1 mouse cellular context compared by ENCODE assay signal in genomic region chr10:81604019-81604967, GRCm38 (mm10).
TF ChIP-seq lines count a peak whose summit lies in the region.

No protein-coding gene starts in this region.

TF ChIP-seq in ES-E14, 5 proteins besides CTCF, POLR2A, EP300 and RAD21:
- TF ChIP-seq ZNF384 (IDR thresholded peaks at IDR 0.05; ENCODE audit: low read depth, low read length) (no peak), MAFK (IDR thresholded peaks at IDR 0.05; ENCODE audit: insufficient read depth, low read depth, low read length) (no peak), CHD2 (IDR thresholded peaks at IDR 0.05; ENCODE audit: low read depth, low read length) (no peak), ZC3H11A (IDR thresholded peaks at IDR 0.05; ENCODE audit: borderline replicate concordance, low read depth, low read length) (no peak), HCFC1 (IDR thresholded peaks at IDR 0.05; ENCODE audit: borderline replicate concordance, insufficient read depth, low read length) (no peak)
TF ChIP-seq in ES-E14: peak in this region for 0.
